Mouse (Mus musculus) kidney, postnatal 0 days (tissue): ENCODE results near the gene Sgms2. TPM values are rescaled to one million over a fixed set of nuclear protein-coding genes. Genes with fewer than 3 reads are reported as not detected.
A peak's percentile ranks its signal among the peaks of the same experiment; 100 is the strongest.

Experiments
- ATAC-seq: fragments of 200-750 bp; cut with Nextera tagmentation; replicated peaks from 2 replicates; pipeline ENCODE4 v1.8.0; 2017; ENCODE audit warnings: low read depth, moderate number of reproducible peaks, moderate TSS enrichment, moderate library complexity; ENCODE audit not compliant: low FRiP score
- DNase-seq: peaks from one replicate; pipeline ENCODE4 v3.0.0-alpha.2; 2016; ENCODE audit warnings: low spot score
- H3K27ac ChIP-seq: fragments of 300-500 bp; sonication (generic); 2 replicates; pipeline ENCODE4 v1.5.1; 2014; ENCODE audit warnings: mild to moderate bottlenecking
- H3K27me3 ChIP-seq: fragments of 300-500 bp; sonication (generic); 2 replicates; pipeline ENCODE4 v1.6.1; 2014; ENCODE audit warnings: low read length, mixed read lengths; ENCODE audit not compliant: insufficient read depth
- H3K36me3 ChIP-seq: fragments of 300-500 bp; sonication (generic); 2 replicates; pipeline ENCODE4 v1.6.1; 2014; ENCODE audit warnings: low read length, mixed read lengths; ENCODE audit not compliant: insufficient read depth
- H3K4me1 ChIP-seq: fragments of 300-500 bp; sonication (generic); replicated peaks from 2 replicates; pipeline ENCODE4 v1.6.1; 2014; ENCODE audit warnings: antibody characterized with exemption, low read length, mixed read lengths; ENCODE audit not compliant: insufficient read depth
- H3K4me2 ChIP-seq: fragments of 300-500 bp; sonication (generic); 2 replicates; pipeline ENCODE4 v1.6.1; 2014; ENCODE audit warnings: mild to moderate bottlenecking, low read length, moderate library complexity, mixed read lengths
- H3K4me3 ChIP-seq: fragments of 300-500 bp; sonication (generic); replicated peaks from 2 replicates; pipeline ENCODE4 v1.5.1; 2014; ENCODE audit warnings: low read depth, low read length
- H3K9ac ChIP-seq: fragments of 300-500 bp; sonication (generic); 2 replicates; pipeline ENCODE4 v1.6.1; 2014; ENCODE audit warnings: low read depth, low read length
- H3K9me3 ChIP-seq: fragments of 300-500 bp; sonication (generic); replicated peaks from 2 replicates; pipeline ENCODE4 v1.6.1; 2016; ENCODE audit warnings: low read length, inconsistent platforms, mixed read lengths
- CTCF ChIP-seq: IDR thresholded peaks from 2 replicates; pipeline ENCODE4 v1.5.1; 2016; ENCODE audit warnings: antibody characterized with exemption, low read depth, mild to moderate bottlenecking, moderate library complexity
- WGBS: fragments of 180-500 bp; shearing (Covaris S2); extraction: QIAGEN DNeasy Blood & Tissue Kit; methylation state at CpG from one replicate; pipeline ENCODE4 v1.1.7; 2014; 5-methylcytosine and 5-hydroxymethylcytosine counted together
- polyA plus RNA-seq: library from polyadenylated mRNA; unstranded; fragments of >200 nt; fragmentation: Nextera tagmentation; extraction: Ambion mirVana; gene quantifications from 2 replicates; pipeline ENCODE4 v1.2.1, GENCODE M21; 2015

Gene Sgms2
- polyA plus RNA-seq, 1 experiment from 2014 or later: 25.4 TPM

DNA sequence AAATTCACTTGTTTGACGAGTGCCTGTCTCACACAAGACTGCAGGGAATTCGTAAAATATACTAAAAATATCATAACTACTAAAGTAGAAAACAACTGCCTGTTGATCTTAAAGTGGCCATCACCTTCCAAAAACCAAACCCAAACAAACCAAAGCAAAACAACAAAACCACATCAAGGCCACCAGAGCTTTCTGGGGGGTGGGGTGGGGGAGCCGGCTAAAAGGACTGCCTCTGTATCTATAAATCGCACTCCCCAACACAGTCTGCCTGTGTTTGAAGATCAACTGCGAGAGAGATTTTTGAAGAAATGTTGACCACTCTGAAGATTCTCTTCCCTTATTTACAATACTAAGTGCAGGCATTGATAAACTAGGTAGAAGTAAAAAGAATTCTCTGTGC is 133.0 kb downstream of the Sgms2 start:
- no peak for TF ChIP-seq CTCF
- Histone ChIP-seq H3K27ac (no peak overlapping the region), H3K4me2 (no peak overlapping the region), H3K9ac (no peak overlapping the region), H3K36me3 (no peaks in the 10 kb centered on the region), H3K4me1 (0 out of 2 replicates have a peak, but pooled peaks cover under 1% of the 10 kb centered on the region), H3K27me3 (no peaks in the 10 kb centered on the region), H3K4me3 (no peak overlapping the region), H3K9me3 (no peaks in the 10 kb centered on the region)
- no peak for DNase-seq
- WGBS: 63% methylated on average over 5 of the region's 5 CpGs
- no peak for ATAC-seq

DNA sequence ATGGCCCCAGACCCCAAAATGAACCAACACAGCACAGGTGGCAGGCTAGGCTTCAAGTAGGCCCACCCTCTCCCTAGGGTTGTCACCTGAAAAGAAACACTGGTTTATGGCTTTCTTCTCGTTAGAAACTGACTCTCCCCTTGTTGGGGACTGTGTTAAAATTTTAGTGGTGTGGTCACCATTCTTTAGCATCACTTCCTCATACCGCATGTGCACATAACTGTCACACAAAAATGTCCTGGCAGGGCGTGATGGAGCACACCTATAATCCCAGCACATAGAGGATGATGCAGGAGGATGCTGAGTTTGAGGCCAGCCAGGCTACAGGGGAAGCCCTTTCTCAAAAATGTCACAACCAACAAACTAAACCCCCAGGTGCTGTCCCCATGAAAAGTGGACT is 133.6 kb downstream of the Sgms2 start:
- 57% methylated on average over 3 of the region's 3 CpGs for WGBS
- ATAC-seq (no peak), DNase-seq (no peak)
- no peaks in the 10 kb centered on the region for H3K9me3 ChIP-seq
- H3K4me3 ChIP-seq: no peak overlapping the region
- no peaks in the 10 kb centered on the region for H3K4me1 ChIP-seq
- no peak overlapping the region for H3K27ac ChIP-seq
- H3K4me2 ChIP-seq: no peak overlapping the region
- H3K36me3 ChIP-seq: no peaks in the 10 kb centered on the region
- TF ChIP-seq CTCF: no peak
- H3K9ac ChIP-seq: no peak overlapping the region
- no peaks in the 10 kb centered on the region for H3K27me3 ChIP-seq

DNA sequence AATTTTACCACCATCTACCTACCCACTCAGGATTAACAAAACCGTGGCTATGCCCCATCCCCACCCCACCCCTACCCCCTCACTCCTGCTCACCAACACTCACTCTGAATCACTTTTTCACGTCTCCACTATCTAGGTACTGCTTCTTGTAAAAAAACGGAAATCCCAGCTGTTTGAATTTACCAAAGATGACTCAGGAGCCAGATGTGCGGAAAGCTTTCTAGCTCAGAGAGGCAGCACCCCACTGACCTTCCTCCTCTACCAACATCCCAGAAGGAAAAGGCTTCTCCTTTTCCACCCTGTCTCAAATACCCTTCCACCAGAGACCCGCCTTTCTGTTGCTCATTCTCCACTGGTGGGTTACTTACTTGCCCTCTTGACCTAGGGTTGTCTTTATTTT is 135.2 kb downstream of the Sgms2 start:
- Histone ChIP-seq H3K4me3 (no peak overlapping the region), H3K27me3 (no peaks in the 10 kb centered on the region), H3K4me2 (no peak overlapping the region), H3K36me3 (no peaks in the 10 kb centered on the region), H3K9ac (no peak overlapping the region), H3K27ac (no peak overlapping the region), H3K9me3 (no peaks in the 10 kb centered on the region), H3K4me1 (no peaks in the 10 kb centered on the region)
- DNase-seq (no peak), ATAC-seq (no peak)
- 61% methylated on average over 5 of the region's 5 CpGs for WGBS
- no peak for TF ChIP-seq CTCF

DNA sequence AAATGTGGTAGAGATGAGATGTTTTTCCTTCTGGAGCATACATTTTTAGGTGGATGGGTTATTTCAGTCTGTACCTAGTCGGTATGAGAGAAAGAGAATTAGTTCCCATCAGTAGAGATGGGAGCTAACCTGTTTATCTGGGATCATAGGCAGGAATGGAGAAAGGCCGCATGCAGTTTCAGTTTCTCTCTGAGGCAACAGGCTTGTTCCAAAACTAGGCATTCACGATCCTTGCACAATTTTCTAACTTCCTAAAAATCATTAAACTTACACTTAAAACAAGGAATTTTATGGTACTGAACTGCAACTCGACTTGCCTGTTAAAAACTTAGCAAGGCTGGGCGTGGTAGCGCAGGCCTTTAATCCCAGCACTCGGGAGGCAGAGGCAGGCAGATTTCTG is 140.7 kb downstream of the Sgms2 start:
- no peaks in the 10 kb centered on the region for H3K9me3 ChIP-seq
- no peak overlapping the region for H3K4me3 ChIP-seq
- H3K4me1 ChIP-seq: no peaks in the 10 kb centered on the region
- H3K4me2 ChIP-seq: no peak overlapping the region
- H3K9ac ChIP-seq: no peak overlapping the region
- WGBS: 90% methylated on average over 7 of the region's 7 CpGs
- no peak overlapping the region for H3K27ac ChIP-seq
- ATAC-seq (no peak), DNase-seq (no peak)
- no peaks in the 10 kb centered on the region for H3K36me3 ChIP-seq
- no peaks in the 10 kb centered on the region for H3K27me3 ChIP-seq
- TF ChIP-seq CTCF: no peak

GRCm38 (mm10) chr3:131349013-131349412 is 142.2 kb downstream of the Sgms2 start:
- WGBS: 45% methylated on average over 6 of the region's 6 CpGs
- DNase-seq (no peak), ATAC-seq (no peak)
- no peaks in the 10 kb centered on the region for H3K36me3 ChIP-seq
- H3K4me1 ChIP-seq: no peaks in the 10 kb centered on the region
- TF ChIP-seq CTCF: no peak
- no peak overlapping the region for H3K4me2 ChIP-seq
- H3K9me3 ChIP-seq: no peaks in the 10 kb centered on the region
- H3K9ac ChIP-seq: no peak overlapping the region
- no peak overlapping the region for H3K4me3 ChIP-seq
- H3K27me3 ChIP-seq: no peaks in the 10 kb centered on the region
- no peak overlapping the region for H3K27ac ChIP-seq

GRCm38 (mm10) chr3:131348579-131348950 is 142.6 kb downstream of the Sgms2 start:
- no peak overlapping the region for H3K9ac ChIP-seq
- H3K9me3 ChIP-seq: no peaks in the 10 kb centered on the region
- ATAC-seq (no peak), DNase-seq (no peak)
- no peaks in the 10 kb centered on the region for H3K27me3 ChIP-seq
- no peaks in the 10 kb centered on the region for H3K36me3 ChIP-seq
- H3K4me1 ChIP-seq: no peaks in the 10 kb centered on the region
- 49% methylated on average over 3 of the region's 3 CpGs for WGBS
- no peak for TF ChIP-seq CTCF
- H3K27ac ChIP-seq: no peak overlapping the region
- H3K4me3 ChIP-seq: no peak overlapping the region
- H3K4me2 ChIP-seq: no peak overlapping the region

DNA sequence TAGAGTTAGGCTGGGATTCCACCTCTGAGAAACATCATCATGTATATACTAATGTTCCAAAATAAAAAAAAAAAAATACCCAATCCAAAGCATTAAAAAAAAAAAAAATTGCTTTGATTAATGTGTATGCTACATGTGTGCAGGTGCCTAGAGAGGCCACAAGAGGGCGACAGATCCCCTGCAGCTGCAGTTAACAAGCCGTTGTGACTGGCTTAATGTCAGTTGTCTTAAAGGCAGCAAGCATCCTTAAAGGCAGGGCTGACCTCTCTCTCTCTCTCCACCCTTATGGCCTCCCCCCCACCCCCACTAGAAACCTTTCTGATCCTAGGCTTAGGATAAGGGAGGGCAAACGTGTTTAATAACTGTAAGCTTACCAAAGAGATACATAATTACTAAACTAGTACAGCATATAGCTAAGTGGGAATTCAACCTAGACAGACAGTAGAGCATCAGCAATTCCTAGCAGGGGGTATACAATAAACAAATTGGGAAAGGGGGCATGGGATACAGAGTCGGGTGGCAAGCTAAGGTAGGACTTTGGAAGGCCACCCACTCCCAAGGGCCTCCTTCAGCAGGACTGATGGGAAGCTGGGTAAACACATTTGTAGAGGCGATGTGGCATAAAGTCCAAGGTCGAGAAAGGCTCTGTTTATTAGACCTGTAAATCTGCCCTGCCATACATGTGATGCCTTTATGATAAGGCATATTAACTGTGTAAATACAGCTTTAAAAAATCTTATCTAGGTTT is 143.2 kb downstream of the Sgms2 start:
- Histone ChIP-seq H3K9ac (no peak overlapping the region), H3K4me3 (no peak overlapping the region), H3K4me1 (no peaks in the 10 kb centered on the region), H3K27ac (no peak overlapping the region), H3K27me3 (no peaks in the 10 kb centered on the region), H3K36me3 (no peaks in the 10 kb centered on the region), H3K4me2 (no peak overlapping the region), H3K9me3 (no peaks in the 10 kb centered on the region)
- TF ChIP-seq CTCF: peak; percentile 84
- ATAC-seq (peak; percentile 63), DNase-seq (peak; percentile 66)
- WGBS: 29% methylated on average over 6 of the region's 6 CpGs
